In genomic region chr11:83935986-83936665, GRCm38 (mm10) we compare ENCODE assay signal across 9 mouse cellular contexts. TPM values are rescaled to one million over a fixed set of nuclear protein-coding genes. Genes with fewer than 3 reads are reported as not detected.
DNase-seq lines count a peak whose midpoint lies in the region; ATAC-seq and TF ChIP-seq lines count a peak whose summit lies in the region.
"Had no signal": no experiment of that assay in that cellular context is flagged by ENCODE, and none has a peak within 500 bp of the region (broad histone marks: within the 10 kb centered on the region; RNA-seq: fewer than 3 reads in every experiment).

No protein-coding gene starts in this region.

- no peaks in the 10 kb centered on the region for H3K27me3 ChIP-seq in Patski
- no peaks in the 10 kb centered on the region for H3K27me3 ChIP-seq in hindbrain, postnatal 0 days (ENCODE audit: insufficient read depth, low read length)

- no peak overlapping the region for H3K27ac ChIP-seq in hindbrain, postnatal 0 days
- H3K27ac ChIP-seq: limb, embryonic 13.5 days had no signal

- no peaks in the 10 kb centered on the region for H3K9me3 ChIP-seq in hindbrain, postnatal 0 days (ENCODE audit: low read length)
- H3K9me3 ChIP-seq: limb, embryonic 13.5 days had no signal

- in situ Hi-C loops in Patski (cut with MboI; ENCODE audit: low pct_unique_long_range_greater_than_20kb): loop anchor here (5.0 kb wide), 2 partner anchors 84 to 134 kb away; partner anchors contain the start of gene Hnf1b

- CTCF ChIA-PET in Patski (lab: Charles Lee): interaction anchor here (0.8 to 2.2 kb wide), 16 partner anchors 11 to 151 kb away, joined by 3 to 8 read pairs (median 4); no protein-coding TSS in a partner anchor

- ATAC-seq in Patski: peak; percentile 66
- peak; percentile 72 for ATAC-seq in frontal cortex, adult (ENCODE audit: low TSS enrichment)
- 0 out of 2 replicates have a peak, but pooled peaks have one; percentile 29 for ATAC-seq in hindbrain, postnatal 0 days
- ATAC-seq in megakaryocyte-erythroid progenitor cell, adult 5-6 weeks (replicated peaks; ENCODE audit: low FRiP score, low TSS enrichment, poor library complexity, severe bottlenecking): peak; percentile 71
- no peak for ATAC-seq in activated CD4-positive, CD25-positive, alpha-beta regulatory T cell, adult 4 months

- POLR2A ChIA-PET in Patski (lab: Charles Lee): interaction anchor here (1.1 to 5.2 kb wide), 5 partner anchors 12 to 119 kb away, joined by 3 to 42 read pairs (median 4); partner anchors contain the start of gene Hnf1b

- H3K9ac ChIP-seq in hindbrain, postnatal 0 days (replicated peaks; ENCODE audit: low read length): no peak overlapping the region
- H3K9ac ChIP-seq: limb, embryonic 13.5 days had no signal

- H3K4me1 ChIP-seq in hindbrain, postnatal 0 days (ENCODE audit: insufficient read depth, low read length): no peaks in the 10 kb centered on the region
- H3K4me1 ChIP-seq: limb, embryonic 13.5 days had no signal

- no peak overlapping the region for H3K4me2 ChIP-seq in hindbrain, postnatal 0 days (ENCODE audit: low read depth, low read length)
- H3K4me2 ChIP-seq: limb, embryonic 13.5 days had no signal

- H3K4me3 ChIP-seq in hindbrain, postnatal 0 days (ENCODE audit: low read length): no peak overlapping the region
- H3K4me3 ChIP-seq: limb, embryonic 13.5 days had no signal

- peak; percentile 91 for TF ChIP-seq CTCF in Patski (IDR thresholded peaks at IDR 0.05)
- TF ChIP-seq CTCF in hindbrain, postnatal 0 days (IDR thresholded peaks at IDR 0.05; ENCODE audit: low read depth): peak; percentile 96

- no peaks in the 10 kb centered on the region for H3K36me3 ChIP-seq in hindbrain, postnatal 0 days (ENCODE audit: insufficient read depth, low read length)
- H3K36me3 ChIP-seq: limb, embryonic 13.5 days had no signal

- peak; percentile 58 for DNase-seq in Patski (ENCODE audit: low read depth, low spot score)
- DNase-seq in c-Kit-positive CD71-positive TER-119-positive erythroid progenitor cells, embryonic 14.5 days (ENCODE audit: low spot score): peak; percentile 50
- peak; percentile 88 for DNase-seq in hindbrain, postnatal 0 days (ENCODE audit: low spot score)
- peak; percentile 63 to 64 for DNase-seq in layer of hippocampus, postnatal 36 days
- peak; percentile 22 for DNase-seq in spleen, adult 12 weeks (ENCODE audit: low spot score)

- WGBS in hindbrain, postnatal 0 days: 24% methylated on average over 7 of the region's 7 CpGs

RNA-seq across cellular contexts. Expression of gene Ddx52, which starts 5.7 kb away (rescaled TPM):
- 43.0 TPM for polyA plus RNA-seq in Patski (2021)
- 14.5 and 17.9 TPM in 2 replicates for total RNA-seq in hindbrain, postnatal 0 days (2014; rRNA removed)
- polyA plus RNA-seq in hindbrain, postnatal 0 days (2015; fragmentation: Nextera tagmentation; extraction: Ambion mirVana): 19.2 and 20.2 TPM in 2 replicates
- 10 to 100 TPM; 13.8 to 14.2 TPM for total RNA-seq in layer of hippocampus, postnatal 36 days (2021)
- total RNA-seq in megakaryocyte-erythroid progenitor cell, adult 5-6 weeks (2014; fragmentation: Nextera tagmentation): 29.1 and 31.5 TPM in 2 replicates
- total RNA-seq in megakaryocyte-erythroid progenitor cell, adult 5-6 weeks (2017): 58.8 and 95.1 TPM in 2 replicates
- polyA plus RNA-seq in activated CD4-positive, CD25-positive, alpha-beta regulatory T cell, adult 4 months (2017; shearing (Covaris generic)): 10 to 100 TPM; 70.5 to 85.7 TPM

RNA-seq across cellular contexts. Expression of gene Synrg, which starts 28.1 kb away (rescaled TPM):
- 34.3 TPM for polyA plus RNA-seq in Patski (2021)
- total RNA-seq in hindbrain, postnatal 0 days (2014; rRNA removed): 26.8 and 29.2 TPM in 2 replicates
- polyA plus RNA-seq in hindbrain, postnatal 0 days (2015; fragmentation: Nextera tagmentation; extraction: Ambion mirVana): 14.5 and 15.0 TPM in 2 replicates
- total RNA-seq in layer of hippocampus, postnatal 36 days (2021): 10 to 100 TPM; 64.5 to 72.8 TPM
- 28.7 and 33.4 TPM in 2 replicates for total RNA-seq in megakaryocyte-erythroid progenitor cell, adult 5-6 weeks (2014; fragmentation: Nextera tagmentation)
- 14.7 and 21.0 TPM in 2 replicates for total RNA-seq in megakaryocyte-erythroid progenitor cell, adult 5-6 weeks (2017)
- polyA plus RNA-seq in activated CD4-positive, CD25-positive, alpha-beta regulatory T cell, adult 4 months (2017; shearing (Covaris generic)): 10 to 100 TPM; 10.4 to 10.8 TPM

Comparison
In these comparisons a context has a peak if more than half of its experiments do, and no peak if none do; other contexts are left out.
1. DNase-seq: peak in every context shown above with its lines; median percentile 88 in hindbrain, postnatal 0 days; 64 in layer of hippocampus, postnatal 36 days; 58 in Patski; 50 in c-Kit-positive CD71-positive TER-119-positive erythroid progenitor cells, embryonic 14.5 days; 22 in spleen, adult 12 weeks.